Mouse (Mus musculus) left cerebral cortex, adult 2 months (tissue): ENCODE results near the gene Proser2. TPM values are rescaled to one million over a fixed set of nuclear protein-coding genes. Genes with fewer than 3 reads are reported as not detected.

Experiments used
- DNase-seq, 2 experiments: peaks; one replicate each; pipeline ENCODE4 v3.0.0; 2021 to 2022; ENCODE audit warnings: low spot score in 2 of 2, mixed read lengths in 1 of 2; ENCODE audit errors: extremely low spot score in 1 of 2
- H3K27ac ChIP-seq: fragments of 200-600 bp; 2 replicates; pipeline ENCODE4 v1.8.1; 2022
- H3K4me3 ChIP-seq: fragments of 200-600 bp; 2 replicates; pipeline ENCODE4 v1.8.1; 2022
- CTCF ChIP-seq: fragments of 200-600 bp; IDR thresholded peaks from 2 replicates; pipeline ENCODE4 v1.8.1; 2022; ENCODE audit warnings: antibody characterized with exemption, mild to moderate bottlenecking, moderate library complexity
- intact Hi-C: fragments of 180-260 bp; cut with DNase I; formaldehyde crosslinking; loops from one replicate; pipeline ENCODE4 v1.15.1; 2025
- total RNA-seq, 2 experiments: library from RNA; stranded (reverse); gene quantifications; 2 replicates each; pipeline ENCODE4 v1.2.3; 2021

The Proser2 gene
- total RNA-seq, 2 experiments from 2014 or later: 3.2 to 4.1 TPM

- intact Hi-C loops: no loop called here
- no peak for TF ChIP-seq CTCF
- Histone ChIP-seq H3K4me3 (no peak overlapping the region), H3K27ac (no peak overlapping the region)
- no peak for DNase-seq
These were observed 29.2 kb upstream of the Proser2 start for GRCm38 (mm10) chr2:6159219-6159618.

GRCm38 (mm10) chr2:6157635-6158034 is 27.6 kb upstream of the Proser2 start:
- Histone ChIP-seq H3K27ac (no peak overlapping the region), H3K4me3 (no peak overlapping the region)
- no peak for DNase-seq
- TF ChIP-seq CTCF: no peak
- intact Hi-C loops: no loop called here

- no peak overlapping the region for H3K4me3 ChIP-seq
- intact Hi-C loops: no loop called here
- H3K27ac ChIP-seq: no peak overlapping the region
- no peak for DNase-seq
- no peak for TF ChIP-seq CTCF
These were observed 27.2 kb upstream of the Proser2 start for GRCm38 (mm10) chr2:6157208-6157607.

- DNase-seq: no peak
- no peak for TF ChIP-seq CTCF
- Histone ChIP-seq H3K4me3 (no peak overlapping the region), H3K27ac (no peak overlapping the region)
- intact Hi-C loops: no loop called here
These were observed 19.8 kb upstream of the Proser2 start for GRCm38 (mm10) chr2:6149801-6150200.

- intact Hi-C loops: no loop called here
- Histone ChIP-seq H3K4me3 (no peak overlapping the region), H3K27ac (no peak overlapping the region)
- DNase-seq: no peak
- TF ChIP-seq CTCF: no peak
These were observed 16.9 kb upstream of the Proser2 start for GRCm38 (mm10) chr2:6146901-6147300.

GRCm38 (mm10) chr2:6146257-6146656 is 16.2 kb upstream of the Proser2 start:
- Histone ChIP-seq H3K4me3 (no peak overlapping the region), H3K27ac (no peak overlapping the region)
- no peak for TF ChIP-seq CTCF
- intact Hi-C loops: no loop called here
- DNase-seq: no peak

GRCm38 (mm10) chr2:6145611-6146010 is 15.6 kb upstream of the Proser2 start:
- TF ChIP-seq CTCF: no peak
- Histone ChIP-seq H3K27ac (no peak overlapping the region), H3K4me3 (no peak overlapping the region)
- DNase-seq: no peak
- intact Hi-C loops: no loop called here

GRCm38 (mm10) chr2:6142915-6143654 is 13.1 kb upstream of the Proser2 start:
- H3K4me3 ChIP-seq: no peak overlapping the region
- TF ChIP-seq CTCF: no peak
- intact Hi-C loops: no loop called here
- no peak overlapping the region for H3K27ac ChIP-seq
- DNase-seq: no peak

GRCm38 (mm10) chr2:6140572-6141161 is 10.7 kb upstream of the Proser2 start:
- Histone ChIP-seq H3K4me3 (no peak overlapping the region), H3K27ac (no peak overlapping the region)
- TF ChIP-seq CTCF: no peak
- intact Hi-C loops: no loop called here
- DNase-seq: no peak

GRCm38 (mm10) chr2:6133871-6134270 is 3.9 kb upstream of the Proser2 start:
- intact Hi-C loops: no loop called here
- no peak for TF ChIP-seq CTCF

GRCm38 (mm10) chr2:6128881-6129280 is 1.1 kb downstream of the Proser2 start:
- no peak for DNase-seq
- Histone ChIP-seq H3K27ac (no peak overlapping the region), H3K4me3 (peak overlapping the region; percentile 81)
- TF ChIP-seq CTCF: no peak
- intact Hi-C loops: no loop called here

More at GRCm38 (mm10) chr2:6133871-6134270, 3.9 kb upstream of the Proser2 start:
- H3K4me3 ChIP-seq: no peak overlapping the region
- DNase-seq: no peak
- no peak overlapping the region for H3K27ac ChIP-seq

GRCm38 (mm10) chr2:6128136-6128805 is 1.7 kb downstream of the Proser2 start:
- Histone ChIP-seq H3K27ac (no peak overlapping the region), H3K4me3 (no peak overlapping the region; the same call in 1 of the 2 replicates)
- TF ChIP-seq CTCF: no peak
- no peak for DNase-seq
- intact Hi-C loops: no loop called here
